Mouse (Mus musculus): ENCODE data around the gene Rap1gap. TPM values are rescaled to one million over a fixed set of nuclear protein-coding genes. Genes with fewer than 3 reads are reported as not detected.
A peak's percentile ranks its signal among the peaks of the same experiment; 100 is the strongest.

The Rap1gap gene
- polyA plus RNA-seq, 1 experiment from 2014 or later = 5.7 TPM

DNA sequence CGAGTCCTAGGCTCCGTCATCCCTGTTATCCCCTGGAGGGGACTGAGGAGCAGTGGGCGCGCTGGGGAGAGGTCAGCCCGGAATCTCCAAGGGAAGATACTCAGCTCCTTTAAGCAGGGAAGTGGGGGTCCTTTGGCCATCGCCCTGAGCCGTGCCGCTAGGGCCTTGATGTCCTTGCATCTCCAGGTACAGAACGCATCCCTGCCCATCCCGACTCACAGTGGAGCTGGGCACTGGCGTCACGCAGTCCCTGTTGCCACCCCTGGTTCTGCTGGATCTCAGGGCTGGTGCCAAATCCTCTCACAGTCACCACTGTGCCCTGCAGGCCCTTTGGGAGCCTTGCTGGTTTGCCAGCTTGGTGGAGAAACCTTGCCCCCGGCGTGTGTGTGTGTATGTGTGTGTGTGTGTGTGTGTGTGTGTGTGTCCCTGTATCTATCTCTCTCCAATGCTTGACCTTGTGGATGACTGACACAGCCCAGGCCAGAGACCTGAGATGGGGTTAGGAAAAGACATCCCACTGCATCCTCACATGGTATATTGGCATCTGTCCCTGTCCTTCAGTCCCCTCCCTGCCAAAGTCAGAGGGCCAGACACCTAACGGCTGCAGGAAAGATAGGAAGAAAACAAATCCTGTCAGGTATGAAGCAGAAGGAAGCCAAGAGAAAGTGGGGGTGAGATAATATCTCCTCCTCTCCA is 602 bp downstream of the Rap1gap start:
- ATAC-seq (replicated peaks; ENCODE audit: insufficient number of reproducible peaks, low FRiP score, low TSS enrichment, low read depth) (no peak), DNase-seq (ENCODE audit: low spot score) (no peak)
- H3K27me3 ChIP-seq (ENCODE audit: control insufficient read depth, insufficient read depth, low read length) = peaks cover 21% of the 10 kb centered on the region

GRCm38 (mm10) chr4:137665791-137666190 is 1.3 kb downstream of the Rap1gap start:
- Histone ChIP-seq H3K9ac (replicated peaks; ENCODE audit: low read length) (no peak overlapping the region), H3K9me3 (replicated peaks; ENCODE audit: control insufficient read depth, low read length) (no peaks in the 10 kb centered on the region), H3K27me3 (ENCODE audit: control insufficient read depth, insufficient read depth, low read length) (peaks cover 21% of the 10 kb centered on the region), H3K4me2 (ENCODE audit: low read depth, low read length) (no peak overlapping the region), H3K4me1 (ENCODE audit: control insufficient read depth, insufficient read depth, low read length) (peaks cover 4% of the 10 kb centered on the region), H3K36me3 (replicated peaks; ENCODE audit: control insufficient read depth, insufficient read depth, low read depth, low read length) (no peaks in the 10 kb centered on the region), H3K27ac (replicated peaks; ENCODE audit: low read depth, low read length) (no peak overlapping the region), H3K4me3 (ENCODE audit: low read depth, low read length) (no peak overlapping the region)
- DNase-seq (ENCODE audit: low spot score) (no peak), ATAC-seq (replicated peaks; ENCODE audit: insufficient number of reproducible peaks, low FRiP score, low TSS enrichment, low read depth) (no peak)
- 86% methylated on average over 5 of the region's 5 CpGs for WGBS

More for the DNA sequence above, 602 bp downstream of the Rap1gap start:
- 16% methylated on average over 15 of the region's 15 CpGs for WGBS
- Histone ChIP-seq H3K36me3 (replicated peaks; ENCODE audit: control insufficient read depth, insufficient read depth, low read depth, low read length) (no peaks in the 10 kb centered on the region), H3K4me3 (ENCODE audit: low read depth, low read length) (peak overlapping the region; percentile 49), H3K27ac (replicated peaks; ENCODE audit: low read depth, low read length) (no peak overlapping the region), H3K4me1 (ENCODE audit: control insufficient read depth, insufficient read depth, low read length) (peaks cover 4% of the 10 kb centered on the region), H3K4me2 (ENCODE audit: low read depth, low read length) (peak overlapping the region; percentile 85), H3K9me3 (replicated peaks; ENCODE audit: control insufficient read depth, low read length) (no peaks in the 10 kb centered on the region), H3K9ac (replicated peaks; ENCODE audit: low read length) (peak overlapping the region; percentile 63)

DNA sequence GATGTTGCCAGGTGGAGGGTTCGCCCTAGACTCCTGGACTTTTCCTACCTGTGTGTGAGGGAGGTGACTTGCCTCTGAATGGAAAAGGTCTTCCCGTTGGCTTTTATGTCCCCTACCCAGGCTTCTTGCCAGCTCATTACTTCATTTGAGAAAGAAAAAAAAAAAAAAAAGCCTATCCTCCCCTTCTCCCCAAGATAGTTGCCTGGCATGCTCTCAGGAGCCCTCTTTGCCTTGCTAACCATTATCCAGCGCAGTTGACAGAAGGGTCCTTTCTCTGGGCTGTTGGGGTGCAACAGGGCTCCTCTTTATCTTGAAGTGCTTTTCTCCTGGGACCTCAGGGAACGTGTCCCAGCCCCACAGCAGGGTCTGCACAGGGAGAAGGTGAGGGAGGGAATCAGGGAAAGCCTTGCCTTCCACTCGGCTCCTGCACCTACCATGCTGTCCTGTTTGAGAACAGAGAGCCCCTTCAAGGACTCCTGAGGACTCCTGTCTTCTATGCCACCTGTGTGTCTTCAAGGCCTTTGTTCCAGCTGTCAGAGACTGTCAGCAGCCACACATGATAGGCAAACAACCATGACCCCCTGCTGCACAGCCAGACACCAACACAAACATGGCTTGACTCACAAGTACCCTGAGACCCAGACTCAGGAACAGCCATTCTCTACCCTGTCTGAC is 1.9 kb downstream of the Rap1gap start:
- Histone ChIP-seq H3K9me3 (replicated peaks; ENCODE audit: control insufficient read depth, low read length) (no peaks in the 10 kb centered on the region), H3K27ac (replicated peaks; ENCODE audit: low read depth, low read length) (no peak overlapping the region), H3K4me1 (ENCODE audit: control insufficient read depth, insufficient read depth, low read length) (peaks cover 4% of the 10 kb centered on the region), H3K4me3 (ENCODE audit: low read depth, low read length) (no peak overlapping the region), H3K4me2 (ENCODE audit: low read depth, low read length) (no peak overlapping the region), H3K36me3 (replicated peaks; ENCODE audit: control insufficient read depth, insufficient read depth, low read depth, low read length) (no peaks in the 10 kb centered on the region), H3K27me3 (ENCODE audit: control insufficient read depth, insufficient read depth, low read length) (peaks cover 21% of the 10 kb centered on the region), H3K9ac (replicated peaks; ENCODE audit: low read length) (no peak overlapping the region)
- ATAC-seq (replicated peaks; ENCODE audit: insufficient number of reproducible peaks, low FRiP score, low TSS enrichment, low read depth) = no peak
- 71% methylated on average over 5 of the region's 5 CpGs for WGBS
- DNase-seq (ENCODE audit: low spot score) = no peak

DNA sequence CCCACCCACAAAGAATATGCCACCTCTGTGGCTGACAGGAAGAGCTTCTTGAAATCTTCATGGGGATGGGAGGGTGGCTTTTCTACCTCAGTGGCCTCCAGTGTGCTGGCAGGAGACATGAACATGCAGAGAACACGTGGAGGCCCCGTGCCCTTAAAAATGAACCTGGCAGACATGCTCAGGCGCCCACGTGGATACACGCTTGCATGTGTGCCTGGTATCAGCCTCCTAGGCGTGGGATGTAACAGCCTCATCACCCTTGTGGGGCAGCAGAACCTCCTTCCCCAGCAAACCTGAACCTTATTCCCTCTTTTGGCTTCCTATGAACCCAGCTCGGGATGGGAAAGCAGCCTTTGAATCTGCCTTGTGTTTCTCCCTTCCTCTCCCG is 2.4 kb downstream of the Rap1gap start:
- WGBS = 68% methylated on average over 8 of the region's 8 CpGs
- H3K27me3 ChIP-seq (ENCODE audit: control insufficient read depth, insufficient read depth, low read length) = peaks cover 21% of the 10 kb centered on the region

GRCm38 (mm10) chr4:137667747-137668146 is 3.2 kb downstream of the Rap1gap start:
- 71% methylated on average over 5 of the region's 5 CpGs for WGBS
- Histone ChIP-seq H3K4me3 (ENCODE audit: low read depth, low read length) (no peak overlapping the region), H3K4me2 (ENCODE audit: low read depth, low read length) (no peak overlapping the region), H3K9ac (replicated peaks; ENCODE audit: low read length) (no peak overlapping the region), H3K36me3 (replicated peaks; ENCODE audit: control insufficient read depth, insufficient read depth, low read depth, low read length) (no peaks in the 10 kb centered on the region), H3K9me3 (replicated peaks; ENCODE audit: control insufficient read depth, low read length) (no peaks in the 10 kb centered on the region), H3K27me3 (ENCODE audit: control insufficient read depth, insufficient read depth, low read length) (peaks cover 21% of the 10 kb centered on the region), H3K27ac (replicated peaks; ENCODE audit: low read depth, low read length) (no peak overlapping the region), H3K4me1 (ENCODE audit: control insufficient read depth, insufficient read depth, low read length) (peaks cover 4% of the 10 kb centered on the region)
- ATAC-seq (replicated peaks; ENCODE audit: insufficient number of reproducible peaks, low FRiP score, low TSS enrichment, low read depth) (no peak), DNase-seq (ENCODE audit: low spot score) (no peak)

More for the DNA sequence above, 2.4 kb downstream of the Rap1gap start:
- H3K36me3 ChIP-seq (replicated peaks; ENCODE audit: control insufficient read depth, insufficient read depth, low read depth, low read length) = no peaks in the 10 kb centered on the region
- H3K27ac ChIP-seq (replicated peaks; ENCODE audit: low read depth, low read length) = no peak overlapping the region
- H3K4me1 ChIP-seq (ENCODE audit: control insufficient read depth, insufficient read depth, low read length) = peaks cover 4% of the 10 kb centered on the region
- H3K9me3 ChIP-seq (replicated peaks; ENCODE audit: control insufficient read depth, low read length) = no peaks in the 10 kb centered on the region
- no peak overlapping the region for H3K4me3 ChIP-seq (ENCODE audit: low read depth, low read length)
- DNase-seq (ENCODE audit: low spot score) (no peak), ATAC-seq (replicated peaks; ENCODE audit: insufficient number of reproducible peaks, low FRiP score, low TSS enrichment, low read depth) (no peak)
- H3K4me2 ChIP-seq (ENCODE audit: low read depth, low read length) = no peak overlapping the region
- no peak overlapping the region for H3K9ac ChIP-seq (replicated peaks; ENCODE audit: low read length)

DNA sequence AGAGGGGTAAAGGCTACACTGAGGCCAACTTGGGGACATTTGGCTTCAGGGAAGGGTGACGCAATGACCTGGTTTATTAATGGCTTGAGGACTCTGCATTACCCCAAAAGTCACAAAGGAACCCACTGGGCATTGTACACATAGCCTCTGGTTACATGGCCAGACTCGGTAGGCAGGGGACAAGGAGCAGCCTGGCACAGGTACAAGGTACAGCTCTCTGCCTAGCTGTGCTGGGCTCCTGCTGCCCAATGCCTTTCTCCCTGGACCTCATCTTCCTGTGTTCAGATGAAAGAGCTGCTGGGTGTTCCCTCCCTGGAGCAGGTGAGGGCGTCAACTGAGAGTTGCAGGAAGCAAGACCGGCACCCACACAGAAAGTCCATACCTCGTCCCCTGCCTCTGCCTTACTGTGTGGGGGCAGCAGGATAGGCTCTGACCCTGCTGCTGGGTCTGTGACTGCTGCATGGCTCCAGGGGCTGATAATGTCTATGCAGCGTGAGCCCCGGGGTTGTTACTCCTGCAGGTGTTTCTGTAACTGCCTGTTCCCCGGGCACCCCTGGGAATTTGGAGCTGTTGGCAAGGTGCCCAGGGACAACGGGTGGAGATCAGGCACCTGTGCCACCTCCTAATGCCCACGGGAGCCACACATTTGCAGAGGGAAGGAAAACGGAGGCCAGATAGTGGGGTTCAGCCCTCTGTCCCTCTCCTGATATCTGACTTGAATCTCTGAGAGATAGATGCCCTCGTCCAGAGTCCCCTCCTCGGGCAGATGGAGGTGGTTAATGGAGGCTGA is 7.4 kb downstream of the Rap1gap start:
- Histone ChIP-seq H3K27ac (replicated peaks; ENCODE audit: low read depth, low read length) (no peak overlapping the region), H3K9me3 (replicated peaks; ENCODE audit: control insufficient read depth, low read length) (no peaks in the 10 kb centered on the region), H3K4me2 (ENCODE audit: low read depth, low read length) (no peak overlapping the region), H3K27me3 (ENCODE audit: control insufficient read depth, insufficient read depth, low read length) (no peaks in the 10 kb centered on the region), H3K9ac (replicated peaks; ENCODE audit: low read length) (no peak overlapping the region), H3K36me3 (replicated peaks; ENCODE audit: control insufficient read depth, insufficient read depth, low read depth, low read length) (no peaks in the 10 kb centered on the region), H3K4me1 (ENCODE audit: control insufficient read depth, insufficient read depth, low read length) (no peaks in the 10 kb centered on the region; the same call in 1 of the 2 replicates), H3K4me3 (ENCODE audit: low read depth, low read length) (no peak overlapping the region)
- 72% methylated on average over 13 of the region's 13 CpGs for WGBS
- no peak for ATAC-seq (replicated peaks; ENCODE audit: insufficient number of reproducible peaks, low FRiP score, low TSS enrichment, low read depth)
- no peak for DNase-seq (ENCODE audit: low spot score)

DNA sequence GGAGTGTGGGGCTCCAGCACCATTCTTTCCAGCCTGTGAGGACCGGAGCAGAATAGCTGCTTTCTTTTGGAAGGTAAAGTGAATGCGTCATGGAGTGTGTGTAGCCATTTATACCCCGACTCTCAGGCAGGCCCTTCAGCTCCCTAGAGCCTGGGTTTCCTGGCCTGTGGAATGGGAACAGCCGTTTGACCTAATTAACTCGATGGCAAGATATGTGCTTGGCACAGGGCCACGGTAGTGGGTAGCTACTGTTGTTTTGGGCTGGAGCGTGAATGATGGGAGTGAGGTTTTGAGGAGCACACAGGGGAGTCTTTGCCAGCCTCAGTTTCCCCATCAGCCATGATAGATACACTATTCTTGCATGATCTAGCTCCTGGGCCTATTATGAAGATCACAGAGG is 11.0 kb downstream of the Rap1gap start:
- H3K4me1 ChIP-seq (ENCODE audit: control insufficient read depth, insufficient read depth, low read length) = no peaks in the 10 kb centered on the region; the same call in 1 of the 2 replicates
- no peak overlapping the region for H3K9ac ChIP-seq (replicated peaks; ENCODE audit: low read length)
- H3K9me3 ChIP-seq (replicated peaks; ENCODE audit: control insufficient read depth, low read length) = no peaks in the 10 kb centered on the region
- no peaks in the 10 kb centered on the region for H3K36me3 ChIP-seq (replicated peaks; ENCODE audit: control insufficient read depth, insufficient read depth, low read depth, low read length)
- DNase-seq (ENCODE audit: low spot score) (no peak), ATAC-seq (replicated peaks; ENCODE audit: insufficient number of reproducible peaks, low FRiP score, low TSS enrichment, low read depth) (no peak)
- peaks cover 9% of the 10 kb centered on the region for H3K27me3 ChIP-seq (ENCODE audit: control insufficient read depth, insufficient read depth, low read length)
- H3K4me2 ChIP-seq (ENCODE audit: low read depth, low read length) = no peak overlapping the region
- WGBS = 68% methylated on average over 7 of the region's 7 CpGs
- H3K27ac ChIP-seq (replicated peaks; ENCODE audit: low read depth, low read length) = no peak overlapping the region
- H3K4me3 ChIP-seq (ENCODE audit: low read depth, low read length) = no peak overlapping the region

All from embryonic facial prominence, embryonic 11.5 days (tissue).